Mouse (Mus musculus): ENCODE measurements at regions not wholly inside any gene's neighbourhood (a gene's known extent, or its start where the extent isn't known, plus 50 kb on each side); places are given as distances from the start of the nearest gene placed in this dataset.

DNA sequence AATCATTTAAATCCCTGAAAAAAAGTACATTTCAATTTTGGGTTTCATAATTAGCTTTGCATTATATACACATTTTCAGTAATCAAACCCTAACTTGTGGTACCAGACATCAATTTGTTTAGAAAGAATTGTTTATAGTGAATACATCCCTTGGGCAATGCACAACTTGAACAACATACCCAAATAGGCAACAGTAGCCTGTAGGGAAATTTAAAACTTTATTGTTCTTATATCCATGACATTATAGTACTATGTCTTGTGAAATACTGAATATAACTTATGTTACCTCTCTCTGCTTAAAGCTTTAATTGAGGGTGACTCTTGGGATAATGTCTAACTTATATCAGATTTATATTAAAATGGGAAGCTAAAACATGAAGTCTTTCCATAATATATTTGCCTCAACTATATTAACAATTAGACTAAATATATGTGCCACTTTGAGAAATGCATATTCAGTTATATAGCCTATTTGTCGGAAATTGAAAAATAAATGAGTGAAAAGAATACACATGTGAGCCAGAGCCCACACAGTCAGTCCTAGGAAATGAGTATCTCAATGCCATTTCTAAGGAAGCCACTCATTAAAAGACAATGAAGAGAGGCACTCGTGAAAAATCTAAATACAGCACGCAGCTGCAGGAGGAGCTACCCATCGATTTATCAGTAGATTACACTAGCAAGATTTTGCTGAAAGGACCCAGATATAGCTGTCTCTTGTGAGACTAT lies 458.1 kb upstream of the Slitrk6 start:
- no peak for DNase-seq

- DNase-seq = no peak
Observed at GRCm38 (mm10) chr14:111226926-111227325, 448.0 kb upstream of the Slitrk5 start.

GRCm38 (mm10) chr14:111239121-111239520 lies 435.8 kb upstream of the Slitrk5 start:
- no peak for DNase-seq

DNA sequence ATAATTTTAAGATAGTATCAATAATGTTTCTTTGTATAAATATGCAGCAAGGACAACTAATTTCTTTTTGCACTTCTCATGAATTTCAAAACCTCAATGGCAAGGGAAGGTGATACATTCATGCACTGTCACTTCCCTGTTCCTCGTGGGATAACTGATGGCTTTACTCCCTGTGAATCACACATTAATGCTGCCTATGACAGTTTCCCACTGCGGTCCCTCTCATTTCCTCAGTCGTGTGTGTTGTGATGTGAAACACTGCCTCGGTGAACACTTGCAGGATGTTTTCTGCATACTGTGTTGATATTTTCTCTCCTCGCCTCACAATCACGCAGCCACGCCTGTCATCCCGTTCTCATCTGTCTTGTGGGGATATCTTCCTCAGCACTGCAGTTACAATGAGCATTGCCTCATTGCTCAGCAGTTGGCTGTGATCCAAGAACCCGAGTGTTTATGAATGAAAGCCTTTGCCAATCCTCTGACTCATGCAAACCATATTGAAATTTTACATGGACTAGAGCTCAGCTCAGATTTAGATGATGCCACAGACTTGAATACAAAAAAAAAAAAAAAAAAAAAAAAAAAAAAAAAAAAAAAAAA lies 425.4 kb upstream of the Slitrk5 start:
- peak; percentile 4 for DNase-seq

- no peak for DNase-seq
Observed at GRCm38 (mm10) chr14:111253190-111253589, 421.7 kb upstream of the Slitrk5 start.

DNA sequence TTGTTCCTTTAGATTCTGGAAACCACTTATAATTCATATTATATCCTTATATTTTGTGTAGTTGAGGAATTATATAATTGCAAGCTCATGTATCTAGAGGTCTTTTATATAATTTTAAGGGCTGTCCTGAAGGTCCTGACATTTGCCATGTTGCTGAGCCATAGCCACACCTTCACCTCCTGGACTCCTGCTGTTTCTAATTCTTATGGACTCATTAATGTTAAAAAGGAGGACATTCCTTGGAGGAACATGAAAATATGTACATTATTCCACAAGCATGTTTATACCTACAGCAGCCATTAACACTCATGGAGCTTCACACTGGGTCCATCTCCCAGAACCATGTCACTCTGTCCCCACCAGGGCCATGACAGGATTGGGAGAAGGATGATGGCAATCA lies 413.2 kb upstream of the Slitrk5 start:
- no peak for DNase-seq

GRCm38 (mm10) chr14:111270239-111270638 lies 404.7 kb upstream of the Slitrk5 start:
- DNase-seq = no peak

DNA sequence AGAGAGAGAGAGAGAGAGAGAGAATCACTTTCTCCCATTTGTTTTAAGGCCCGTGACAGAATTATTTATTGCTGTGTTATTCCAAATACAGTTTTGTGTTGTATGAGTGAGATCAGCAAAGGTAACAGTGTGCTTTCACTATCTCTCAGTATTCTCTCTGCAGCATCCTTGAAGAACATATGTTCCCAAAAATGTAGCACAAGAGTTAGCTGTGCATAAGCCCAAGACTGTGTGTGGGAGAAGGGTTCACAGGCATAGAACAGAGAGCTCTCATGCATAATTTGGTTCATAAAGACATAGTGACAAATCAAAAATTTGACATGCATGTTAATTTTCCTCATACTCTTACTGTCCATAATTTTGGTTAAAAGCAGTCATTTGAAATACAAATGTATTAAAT lies 393.5 kb upstream of the Slitrk5 start:
- DNase-seq = no peak

DNA sequence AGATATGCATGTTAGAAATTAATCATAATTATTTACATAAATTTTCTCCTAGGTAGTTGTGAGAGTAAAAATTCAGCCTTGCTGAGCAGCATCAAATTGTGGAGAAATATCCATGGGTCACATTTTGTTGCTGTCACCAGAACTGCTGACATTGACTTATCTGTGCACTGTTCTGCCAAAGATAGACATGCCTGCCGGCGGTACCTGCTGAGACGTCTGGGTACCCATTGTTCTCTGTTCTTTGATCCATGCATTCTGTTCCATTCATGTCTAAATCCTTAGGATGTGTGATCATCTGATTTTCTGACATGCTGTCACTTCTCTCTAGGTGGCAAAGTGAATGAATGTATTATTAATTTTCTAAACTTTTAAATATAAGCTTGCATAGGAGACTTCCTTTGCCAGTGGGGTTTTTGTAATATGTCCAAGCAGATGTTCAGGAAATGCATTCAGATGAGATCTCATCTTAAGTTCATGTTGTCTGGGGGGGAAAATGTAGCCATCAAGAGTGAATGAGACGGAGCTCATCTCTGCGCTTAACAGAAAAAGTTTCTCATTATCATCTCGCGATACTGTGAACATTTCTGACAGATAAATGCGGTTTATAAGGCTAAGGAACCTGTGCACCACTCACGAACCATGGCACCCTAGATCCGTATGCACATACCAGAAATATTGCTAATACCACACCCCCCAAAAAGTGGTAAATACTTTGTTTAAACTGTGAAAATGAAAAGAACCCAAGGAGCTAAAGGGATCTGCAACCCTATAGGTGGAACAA lies 391.0 kb upstream of the Slitrk5 start:
- no peak for DNase-seq

DNA sequence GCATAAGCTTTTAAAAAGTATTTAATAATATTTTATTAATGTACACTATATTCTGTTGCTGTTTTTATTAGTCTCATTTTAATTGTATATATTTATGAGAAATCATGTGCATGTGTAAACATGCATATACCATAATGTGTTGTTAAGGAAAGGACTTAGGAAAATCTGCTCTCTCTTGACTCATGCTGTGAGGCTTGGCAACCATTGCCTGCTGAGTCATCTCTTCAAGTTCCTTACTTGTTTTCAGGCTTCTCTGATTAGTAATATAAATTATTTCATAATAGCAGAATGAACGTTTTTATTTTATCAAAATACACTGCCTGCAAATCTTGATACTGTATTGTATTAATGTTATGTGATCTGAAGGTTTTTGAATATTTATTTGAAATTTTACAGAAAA lies 388.9 kb upstream of the Slitrk5 start:
- DNase-seq = no peak

DNA sequence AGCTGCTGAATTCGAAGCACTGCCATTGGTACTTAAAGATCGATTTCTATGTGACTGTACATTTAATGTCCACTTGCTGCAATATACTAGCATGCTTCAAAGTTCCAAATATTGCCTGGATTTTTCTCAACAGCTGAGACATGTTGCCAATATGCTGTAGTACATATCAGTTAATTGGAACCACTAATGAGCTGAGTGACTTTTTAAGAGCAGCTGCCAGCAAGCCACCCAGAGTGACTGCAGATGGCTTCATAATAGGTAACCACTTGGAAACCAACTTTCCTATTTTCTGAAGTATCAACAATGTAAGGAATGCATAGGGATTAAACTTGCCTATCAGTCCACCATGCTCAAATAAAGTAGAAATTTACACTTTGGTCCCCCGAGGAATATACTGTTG lies 379.4 kb upstream of the Slitrk5 start:
- DNase-seq = no peak

DNA sequence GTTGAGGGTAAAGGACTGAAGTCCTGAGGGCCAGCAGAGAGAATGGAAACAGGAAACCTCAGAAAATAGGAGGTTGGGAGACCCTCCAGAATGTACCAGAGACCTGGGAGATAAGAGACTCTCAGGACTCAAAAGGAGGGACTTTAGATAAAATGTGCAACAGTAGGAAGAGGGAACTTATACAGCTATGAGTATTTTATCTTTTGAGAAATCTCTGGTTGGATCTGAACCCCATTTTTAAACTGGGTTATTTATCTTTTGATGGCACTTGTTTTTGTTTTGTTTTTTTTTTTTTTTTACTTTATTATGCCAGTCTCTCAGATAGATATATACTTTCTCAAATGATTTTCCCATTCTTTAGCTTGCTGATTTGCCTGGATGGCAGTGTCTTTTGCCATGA lies 377.1 kb upstream of the Slitrk5 start:
- no peak for DNase-seq

DNA sequence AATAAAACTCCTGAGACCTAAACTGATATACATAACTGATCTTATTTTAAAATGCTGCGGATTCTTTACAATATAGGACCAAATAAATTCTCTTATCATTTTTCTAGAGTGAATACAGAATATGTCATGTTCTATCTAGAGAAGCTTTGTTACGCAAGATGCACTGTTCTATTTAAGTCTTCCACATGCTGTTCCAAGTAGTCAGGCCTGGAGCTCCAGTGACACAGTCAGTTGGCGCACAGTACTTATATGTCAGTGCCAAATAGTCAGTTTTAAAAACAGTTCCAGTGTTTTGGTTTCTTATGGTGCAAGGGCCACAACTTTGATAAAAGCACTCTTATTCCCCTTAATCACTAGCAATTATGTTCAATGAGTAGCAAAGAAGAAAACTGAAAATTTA lies 344.3 kb upstream of the Slitrk5 start:
- DNase-seq = no peak

- DNase-seq = no peak
Observed at GRCm38 (mm10) chr14:111353518-111353917, 321.4 kb upstream of the Slitrk5 start.

DNA sequence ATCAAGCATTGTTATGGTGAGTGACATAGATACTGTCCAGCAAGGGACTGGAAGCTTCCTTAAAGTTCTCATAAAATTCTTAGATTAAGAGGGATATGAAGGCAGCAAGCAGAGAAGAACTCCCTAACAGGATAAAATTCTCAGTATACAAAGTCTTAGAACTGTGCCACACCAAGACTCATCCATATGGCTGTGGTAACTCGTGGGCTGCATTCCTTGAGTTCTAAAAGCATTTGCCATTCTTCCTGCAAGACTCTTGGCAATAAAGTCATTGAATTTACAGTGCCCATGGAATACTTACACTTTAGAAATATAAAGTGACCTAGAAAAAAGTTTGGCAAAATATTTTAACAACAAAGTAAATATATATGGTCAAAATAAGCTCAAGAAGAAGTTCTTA lies 278.1 kb upstream of the Slitrk5 start:
- no peak for DNase-seq

DNA sequence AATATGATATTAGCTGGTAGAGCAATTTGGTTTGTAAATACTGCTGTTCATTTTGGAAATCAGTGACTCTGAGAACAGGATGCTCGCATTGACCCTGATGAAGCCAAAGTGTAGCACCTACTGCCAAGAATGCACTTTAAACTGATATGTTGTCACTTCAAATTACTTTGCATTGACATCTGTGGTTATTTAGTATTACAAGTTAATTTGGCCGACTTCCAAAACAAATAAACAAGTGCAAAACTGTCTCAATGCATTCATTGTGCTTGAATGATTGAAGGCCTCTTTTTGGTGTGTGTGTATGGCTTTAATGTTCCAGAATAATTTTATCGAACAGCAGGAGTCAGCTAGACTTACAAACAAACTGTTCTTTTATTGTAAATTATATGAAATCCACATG lies 274.1 kb upstream of the Slitrk5 start:
- no peak for DNase-seq

GRCm38 (mm10) chr14:111402538-111402937 lies 272.4 kb upstream of the Slitrk5 start:
- no peak for DNase-seq

DNA sequence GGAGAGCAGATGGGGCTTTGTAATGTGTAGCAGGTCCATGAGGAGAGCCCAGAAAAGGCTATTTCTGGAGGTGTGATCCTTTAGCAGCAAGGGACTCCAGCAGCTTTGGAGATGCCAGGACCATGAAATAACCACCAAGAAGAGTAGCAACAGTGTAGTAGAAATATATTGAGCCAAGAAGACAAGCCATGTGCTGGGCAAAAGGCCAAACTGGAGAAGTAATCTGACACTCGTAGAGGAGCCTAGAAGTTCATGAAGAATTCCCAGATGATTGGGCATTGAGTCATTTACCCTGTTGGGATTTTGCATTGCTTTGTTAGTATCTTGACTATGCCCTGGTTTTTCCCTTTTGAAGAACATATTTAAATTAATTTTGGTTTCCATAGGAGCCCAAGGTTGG lies 271.3 kb upstream of the Slitrk5 start:
- DNase-seq = no peak

DNA sequence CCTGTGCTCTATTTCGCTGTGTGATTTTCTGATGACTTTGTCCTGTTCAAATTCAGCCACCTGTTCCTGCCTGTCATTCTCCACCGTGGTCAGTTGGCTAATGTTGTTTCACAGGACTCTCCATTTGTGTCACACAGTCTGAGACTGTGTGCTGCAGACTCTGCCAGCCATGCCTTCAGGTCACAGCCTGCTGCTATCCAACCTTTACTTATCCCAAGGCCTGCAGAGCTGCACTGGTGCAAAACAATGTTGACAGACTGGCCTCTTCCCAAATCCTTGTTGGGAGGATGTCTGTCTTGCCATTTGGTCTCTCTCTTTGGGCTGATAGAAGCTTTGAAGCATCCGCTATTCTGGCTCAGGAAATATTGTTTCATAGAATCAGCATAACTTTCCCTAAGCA lies 261.4 kb upstream of the Slitrk5 start:
- DNase-seq = no peak

- DNase-seq = no peak
Observed at GRCm38 (mm10) chr14:111418531-111418930, 256.4 kb upstream of the Slitrk5 start.

GRCm38 (mm10) chr14:111429101-111429857 lies 245.6 kb upstream of the Slitrk5 start:
- no peak for DNase-seq

Data from gastrocnemius, postnatal 10 days (tissue).